Mouse (Mus musculus) neural tube, embryonic 13.5 days (tissue): Measurements from ENCODE around the gene Pkd1l2. TPM values are rescaled to one million over a fixed set of nuclear protein-coding genes. Genes with fewer than 3 reads are reported as not detected.
A peak's percentile ranks its signal among the peaks of the same experiment; 100 is the strongest.

ENCODE experiments used
- ATAC-seq: fragments of 200-750 bp; cut with Nextera tagmentation; 2 replicates; pipeline ENCODE4 v1.8.0; 2017; ENCODE audit warnings: low read depth, mild to moderate bottlenecking, moderate TSS enrichment, moderate library complexity
- H3K27ac ChIP-seq: fragments of 300-500 bp; sonication (generic); replicated peaks from 2 replicates; pipeline ENCODE4 v1.5.1; 2015; ENCODE audit warnings: moderate library complexity, mild to moderate bottlenecking, inconsistent platforms
- H3K27me3 ChIP-seq: fragments of 300-500 bp; sonication (generic); 2 replicates; pipeline ENCODE4 v1.6.1; 2015; ENCODE audit warnings: mild to moderate bottlenecking, inconsistent platforms
- H3K36me3 ChIP-seq: fragments of 300-500 bp; sonication (generic); 2 replicates; pipeline ENCODE4 v1.6.1; 2015; ENCODE audit warnings: mild to moderate bottlenecking, inconsistent platforms
- H3K4me1 ChIP-seq: fragments of 300-500 bp; sonication (generic); replicated peaks from 2 replicates; pipeline ENCODE4 v1.6.1; 2015; ENCODE audit warnings: inconsistent platforms
- H3K4me2 ChIP-seq: fragments of 300-500 bp; sonication (generic); 2 replicates; pipeline ENCODE4 v1.6.1; 2015; ENCODE audit warnings: inconsistent platforms, mild to moderate bottlenecking, moderate library complexity
- H3K4me3 ChIP-seq: fragments of 300-500 bp; sonication (generic); 2 replicates; pipeline ENCODE4 v1.5.1; 2015; ENCODE audit warnings: mild to moderate bottlenecking, inconsistent platforms
- H3K9ac ChIP-seq: fragments of 300-500 bp; sonication (generic); 2 replicates; pipeline ENCODE4 v1.6.1; 2015; ENCODE audit warnings: moderate library complexity, mild to moderate bottlenecking, inconsistent platforms
- H3K9me3 ChIP-seq: fragments of 300-500 bp; sonication (generic); 2 replicates; pipeline ENCODE4 v1.6.1; 2016; ENCODE audit warnings: inconsistent platforms
- WGBS: fragments of 180-500 bp; shearing (Covaris S2); methylation state at CpG from one replicate; pipeline ENCODE4 v1.1.7; 2015; 5-methylcytosine and 5-hydroxymethylcytosine counted together
- polyA plus RNA-seq: library from polyadenylated mRNA; unstranded; fragments of >200 nt; fragmentation: Nextera tagmentation; extraction: Ambion mirVana; gene quantifications from 2 replicates; pipeline ENCODE4 v1.2.1, GENCODE M21; 2015

Pkd1l2 gene
- polyA plus RNA-seq, 1 experiment from 2014 or later, result not detected

DNA sequence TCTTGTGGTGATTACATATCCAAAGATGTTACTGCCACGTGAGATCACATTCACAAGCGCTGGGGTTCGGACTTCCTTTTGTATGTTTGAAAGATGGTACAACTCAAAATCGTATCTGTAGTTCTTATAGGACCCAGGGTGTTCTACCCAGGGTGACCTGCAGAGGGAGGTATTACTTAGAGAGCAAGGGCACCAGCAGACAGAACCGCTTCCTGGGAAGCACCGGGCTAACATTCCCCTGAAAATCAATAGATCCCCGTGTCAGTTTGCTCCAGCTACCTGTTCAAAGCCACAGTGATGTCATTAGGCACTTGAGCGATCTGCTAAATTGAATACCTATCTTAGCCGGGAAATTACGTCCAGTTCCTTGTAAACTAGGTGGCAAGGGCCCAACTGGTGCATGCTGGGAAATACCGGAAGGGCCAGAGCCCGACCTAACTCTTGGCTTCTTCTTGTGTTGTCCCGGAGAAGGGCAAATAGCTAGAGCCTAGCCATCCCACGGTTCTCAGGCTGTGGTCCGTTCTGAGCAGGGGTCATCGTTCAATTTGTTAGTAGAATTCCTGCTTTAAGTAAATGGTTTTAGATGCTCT is 27.6 kb upstream of the Pkd1l2 start:
- H3K9me3 ChIP-seq, result no peaks in the 10 kb centered on the region
- H3K9ac ChIP-seq, result no peak overlapping the region
- no peaks in the 10 kb centered on the region for H3K27me3 ChIP-seq
- WGBS, result 53% methylated on average over 16 of the region's 16 CpGs
- H3K4me2 ChIP-seq, result no peak overlapping the region
- no peak overlapping the region for H3K27ac ChIP-seq
- no peaks in the 10 kb centered on the region for H3K4me1 ChIP-seq
- ATAC-seq, result no peak
- no peak overlapping the region for H3K4me3 ChIP-seq
- no peaks in the 10 kb centered on the region for H3K36me3 ChIP-seq

DNA sequence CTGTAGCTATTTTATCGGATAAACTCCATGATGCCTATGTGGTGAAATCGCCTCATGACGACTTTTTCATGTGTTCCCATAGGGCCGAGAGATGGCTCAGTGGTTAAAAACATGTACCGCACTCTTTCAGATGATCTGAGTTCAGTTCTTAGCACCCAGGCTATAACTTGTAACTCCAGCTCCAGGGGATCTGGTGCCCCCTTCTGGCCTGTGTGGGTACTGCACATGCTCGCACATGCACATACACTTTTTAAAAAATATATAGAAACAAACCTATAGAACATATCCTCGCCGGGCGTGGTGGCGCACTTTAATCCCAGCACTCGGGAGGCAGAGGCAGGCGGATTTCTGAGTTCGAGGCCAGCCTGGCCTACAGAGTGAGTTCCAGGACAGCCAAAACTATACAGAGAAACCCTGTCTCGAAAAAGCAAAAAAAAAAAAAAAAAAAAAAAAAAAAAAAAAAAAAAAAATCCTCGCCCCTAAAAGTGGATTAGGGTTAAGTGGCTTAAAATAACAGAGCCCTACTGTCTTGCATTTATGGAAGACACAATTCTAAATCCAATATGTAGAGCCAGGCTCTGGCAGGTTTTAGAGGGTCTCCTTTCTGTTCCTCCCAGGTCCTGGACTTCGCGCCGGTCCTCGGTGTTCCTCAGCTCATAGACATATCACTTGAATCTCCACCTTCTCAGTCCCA is 26.9 kb upstream of the Pkd1l2 start:
- no peak for ATAC-seq
- Histone ChIP-seq H3K9me3 (no peaks in the 10 kb centered on the region), H3K4me1 (no peaks in the 10 kb centered on the region), H3K4me2 (no peak overlapping the region), H3K36me3 (no peaks in the 10 kb centered on the region), H3K9ac (no peak overlapping the region), H3K4me3 (no peak overlapping the region), H3K27me3 (no peaks in the 10 kb centered on the region), H3K27ac (no peak overlapping the region)
- 93% methylated on average over 19 of the region's 19 CpGs for WGBS

DNA sequence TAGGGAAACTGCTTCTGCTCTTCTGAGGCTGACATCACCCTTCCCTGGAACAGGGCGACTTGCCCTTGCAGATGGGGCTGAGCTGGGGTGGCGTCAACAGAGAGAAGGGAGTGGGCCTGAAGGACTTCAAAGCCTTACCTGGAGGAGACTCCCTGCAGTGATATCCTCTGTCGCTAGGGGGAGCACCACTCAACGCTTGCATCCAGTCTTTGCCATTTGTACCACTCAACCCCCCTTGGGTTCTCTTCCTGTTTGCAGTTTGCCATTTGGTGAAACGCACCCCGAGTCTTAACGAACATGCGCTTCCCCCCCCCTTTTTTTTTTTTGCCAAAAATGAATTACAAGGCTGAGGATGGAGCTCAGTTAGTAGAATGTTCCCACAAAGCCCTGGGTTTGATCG is 25.3 kb upstream of the Pkd1l2 start:
- 18% methylated on average over 9 of the region's 9 CpGs for WGBS
- ATAC-seq, result no peak
- no peak overlapping the region for H3K4me3 ChIP-seq

DNA sequence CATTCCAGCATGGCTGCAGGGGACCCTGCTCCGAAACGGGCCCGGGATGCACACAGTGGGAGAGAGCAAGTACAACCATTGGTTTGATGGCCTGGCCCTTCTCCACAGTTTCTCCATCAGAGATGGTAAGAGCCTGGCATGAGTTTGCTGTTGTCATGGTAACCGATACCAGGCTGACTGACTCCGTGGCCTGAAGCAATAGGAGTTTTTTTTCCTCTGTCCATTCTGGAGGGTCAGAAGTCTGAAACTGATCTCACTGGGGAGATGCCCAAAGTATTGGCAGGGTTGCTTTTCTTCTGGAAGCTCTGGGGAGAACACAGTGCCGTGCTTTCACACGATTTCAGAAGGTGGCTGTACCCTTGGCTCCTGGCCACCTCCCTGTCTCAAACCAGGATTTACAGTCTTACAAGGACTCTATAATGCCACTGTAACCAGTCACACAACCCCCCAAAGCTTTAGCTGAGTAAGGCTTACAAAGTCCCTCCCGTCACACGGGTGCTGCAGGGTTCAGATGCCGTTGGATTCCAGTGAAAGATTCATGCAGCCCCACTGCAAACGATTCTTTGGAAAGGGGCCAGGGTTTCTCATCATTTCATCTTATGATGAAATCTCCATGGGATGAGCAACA is 15.4 kb upstream of the Pkd1l2 start:
- WGBS, result 27% methylated on average over 11 of the region's 11 CpGs
- no peak overlapping the region for H3K4me3 ChIP-seq
- peaks cover 6% of the 10 kb centered on the region; the same call in 1 of the 2 replicates for H3K9me3 ChIP-seq
- H3K4me2 ChIP-seq, result peak overlapping the region; percentile 21
- peak; percentile 93 for ATAC-seq
- no peaks in the 10 kb centered on the region for H3K36me3 ChIP-seq
- H3K27me3 ChIP-seq, result no peaks in the 10 kb centered on the region
- H3K4me1 ChIP-seq, result peaks cover 16% of the 10 kb centered on the region
- H3K9ac ChIP-seq, result no peak overlapping the region
- H3K27ac ChIP-seq, result peak overlapping the region; percentile 77

More for the DNA sequence above, 25.3 kb upstream of the Pkd1l2 start:
- Histone ChIP-seq H3K36me3 (no peaks in the 10 kb centered on the region), H3K27ac (no peak overlapping the region), H3K4me1 (no peaks in the 10 kb centered on the region), H3K9me3 (no peaks in the 10 kb centered on the region), H3K27me3 (no peaks in the 10 kb centered on the region), H3K9ac (no peak overlapping the region), H3K4me2 (no peak overlapping the region)

DNA sequence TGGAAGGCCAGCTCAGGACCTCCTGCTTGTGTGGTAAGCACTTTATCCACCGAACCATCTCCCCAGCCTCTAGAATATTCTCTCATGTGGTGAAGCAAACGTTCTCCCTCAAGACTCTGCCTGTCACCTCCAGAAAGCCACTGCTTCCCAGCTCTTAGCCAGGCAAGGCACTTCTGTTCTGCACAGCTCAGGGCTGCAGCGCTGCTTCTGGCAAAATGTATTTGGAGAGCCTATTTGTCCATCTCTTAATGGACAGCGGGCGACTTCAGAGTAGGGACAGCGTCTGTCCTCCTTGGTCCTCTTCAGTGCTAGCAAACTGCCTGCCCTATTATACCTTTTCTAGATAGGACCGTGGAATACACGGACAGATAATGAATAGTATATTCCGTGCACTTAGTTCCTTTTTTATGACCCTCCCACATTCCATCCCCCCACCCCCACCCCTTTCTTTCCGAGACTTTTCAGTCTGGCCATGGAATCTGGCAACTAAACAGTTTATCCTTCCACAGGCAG is 14.9 kb upstream of the Pkd1l2 start:
- Histone ChIP-seq H3K9ac (no peak overlapping the region), H3K9me3 (peaks cover 6% of the 10 kb centered on the region; the same call in 1 of the 2 replicates), H3K4me3 (no peak overlapping the region), H3K36me3 (no peaks in the 10 kb centered on the region), H3K27me3 (no peaks in the 10 kb centered on the region), H3K27ac (peak overlapping the region; percentile 77), H3K4me1 (peaks cover 16% of the 10 kb centered on the region), H3K4me2 (peak overlapping the region; percentile 21)
- WGBS, result 56% methylated on average over 10 of the region's 10 CpGs
- peak; percentile 45 for ATAC-seq

DNA sequence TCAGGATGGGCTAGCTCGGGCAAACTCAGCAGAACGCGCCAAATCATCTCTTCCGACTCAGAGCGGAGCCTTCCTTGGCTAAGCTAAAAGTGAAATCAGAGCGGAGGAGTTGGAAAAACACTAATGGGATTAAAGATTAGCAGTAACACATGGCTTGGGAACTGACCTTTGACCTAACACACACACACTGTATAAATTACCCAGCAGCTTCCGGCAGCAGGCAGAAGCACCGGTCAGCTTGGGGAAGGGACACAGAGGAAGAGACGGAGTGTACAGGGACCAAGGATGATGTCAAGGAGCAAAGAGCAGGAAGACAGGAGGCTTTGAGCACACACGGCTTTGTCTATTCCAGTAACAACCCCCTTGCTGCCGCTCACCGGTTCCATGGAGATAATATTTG is 13.4 kb upstream of the Pkd1l2 start, which contains the start of gene Bco1:
Gene Bco1 (plus strand): TSS at position 208 of the 400 bp plus-strand sequence.
- WGBS, result 76% methylated on average over 12 of the region's 12 CpGs

DNA sequence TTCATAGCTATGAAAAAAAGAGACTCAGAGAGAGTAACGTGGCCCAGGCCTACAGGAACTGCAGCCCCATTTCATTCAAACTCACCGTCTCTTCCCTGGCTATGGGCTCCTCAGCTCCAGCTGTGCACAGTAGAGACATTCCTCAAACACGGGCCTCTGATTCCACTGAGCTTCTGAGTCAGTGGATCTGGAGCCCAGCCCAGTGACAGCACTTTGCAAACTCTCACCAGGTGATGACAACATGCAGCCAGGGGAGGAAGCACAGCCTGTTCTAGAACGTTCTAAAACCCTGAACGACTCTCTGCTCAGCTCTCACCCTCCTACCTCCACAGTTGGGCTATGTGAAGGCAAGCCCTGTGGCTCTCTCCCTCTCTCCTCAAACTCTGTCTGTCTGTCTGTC is 11.8 kb upstream of the Pkd1l2 start:
- WGBS, result 69% methylated on average over 5 of the region's 5 CpGs
- Histone ChIP-seq H3K9ac (no peak overlapping the region), H3K36me3 (no peaks in the 10 kb centered on the region), H3K27me3 (no peaks in the 10 kb centered on the region), H3K4me2 (no peak overlapping the region), H3K9me3 (no peaks in the 10 kb centered on the region), H3K4me3 (no peak overlapping the region), H3K4me1 (peaks cover 16% of the 10 kb centered on the region), H3K27ac (no peak overlapping the region)
- no peak for ATAC-seq

More for the DNA sequence above, 13.4 kb upstream of the Pkd1l2 start, which contains the start of gene Bco1:
- Histone ChIP-seq H3K36me3 (no peaks in the 10 kb centered on the region), H3K4me1 (peaks cover 16% of the 10 kb centered on the region), H3K9ac (no peak within 1 kb of the TSS), H3K9me3 (peaks cover 6% of the 10 kb centered on the region; the same call in 1 of the 2 replicates), H3K27me3 (no peaks in the 10 kb centered on the region), H3K4me2 (no peak within 1 kb of the TSS), H3K4me3 (no peak within 1 kb of the TSS), H3K27ac (peak within 1 kb of the TSS; percentile 77; the same call in 1 of the 2 replicates)
- no peak for ATAC-seq

DNA sequence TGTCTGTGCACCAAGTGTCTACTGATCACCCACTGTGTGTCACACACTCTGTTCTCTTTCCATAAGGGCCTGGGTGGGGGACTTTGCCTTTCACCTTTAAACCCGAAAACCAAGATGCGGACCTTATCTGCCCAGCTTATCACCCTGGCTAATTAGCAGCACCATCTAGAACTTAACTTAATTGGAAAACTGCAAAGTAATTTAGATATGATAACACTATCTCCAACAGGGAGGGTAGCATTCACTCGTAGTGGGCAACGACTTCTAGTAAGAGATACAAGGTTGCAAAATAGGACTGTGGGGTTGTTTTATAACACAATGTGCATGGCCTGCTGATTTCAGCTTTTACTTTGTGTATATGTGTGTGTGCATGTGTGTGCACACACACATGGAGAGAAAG is 7.6 kb upstream of the Pkd1l2 start:
- no peak for ATAC-seq
- WGBS, result 94% methylated on average over 4 of the region's 4 CpGs

DNA sequence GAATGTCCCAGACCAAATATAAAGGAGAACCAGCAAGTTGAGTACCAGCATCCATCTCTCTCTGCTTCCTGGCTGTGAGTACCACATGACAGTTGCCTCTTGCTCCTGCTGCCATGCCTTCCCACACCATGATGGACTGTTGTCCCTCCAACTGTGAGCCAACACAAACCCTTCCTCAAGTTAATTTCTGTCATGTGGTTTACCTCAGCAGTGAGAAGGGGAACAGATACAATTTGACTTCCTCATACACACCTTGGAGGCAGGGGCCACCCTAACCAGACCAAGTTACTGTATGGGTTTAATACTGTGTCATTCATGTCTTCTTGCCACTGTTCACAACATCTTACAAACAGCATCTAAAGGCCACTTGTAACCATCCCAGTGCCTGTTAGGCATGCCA is 4.8 kb upstream of the Pkd1l2 start:
- no peaks in the 10 kb centered on the region for H3K27me3 ChIP-seq
- H3K4me3 ChIP-seq, result no peak overlapping the region
- ATAC-seq, result no peak
- H3K36me3 ChIP-seq, result no peaks in the 10 kb centered on the region
- H3K9ac ChIP-seq, result no peak overlapping the region
- no peak overlapping the region for H3K4me2 ChIP-seq
- no peaks in the 10 kb centered on the region for H3K9me3 ChIP-seq
- no peak overlapping the region for H3K27ac ChIP-seq
- H3K4me1 ChIP-seq, result no peaks in the 10 kb centered on the region

More for the DNA sequence above, 7.6 kb upstream of the Pkd1l2 start:
- Histone ChIP-seq H3K9me3 (no peaks in the 10 kb centered on the region), H3K4me2 (no peak overlapping the region), H3K27ac (no peak overlapping the region), H3K27me3 (no peaks in the 10 kb centered on the region), H3K4me1 (no peaks in the 10 kb centered on the region), H3K9ac (no peak overlapping the region), H3K4me3 (no peak overlapping the region), H3K36me3 (no peaks in the 10 kb centered on the region)

DNA sequence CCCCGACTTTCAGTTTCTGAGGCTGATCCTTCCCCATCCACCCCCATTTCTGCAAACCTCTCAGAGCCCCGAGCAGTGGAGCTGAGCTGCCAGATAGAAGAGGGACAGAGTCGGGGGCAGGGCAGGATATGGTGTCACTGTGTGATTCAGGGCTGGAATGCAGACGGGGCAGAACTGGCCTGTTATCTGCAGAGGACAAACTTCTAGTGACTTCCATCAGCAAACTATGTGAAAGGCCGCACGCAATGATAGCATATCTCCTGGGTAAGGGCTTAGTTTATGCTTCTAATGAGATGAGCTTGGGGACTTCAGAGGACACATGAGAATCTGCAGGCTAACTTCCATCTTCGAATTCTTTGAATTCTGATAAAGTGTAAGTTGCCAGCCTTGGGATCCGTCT is 3.3 kb upstream of the Pkd1l2 start:
- Histone ChIP-seq H3K27me3 (no peaks in the 10 kb centered on the region), H3K9me3 (no peaks in the 10 kb centered on the region), H3K27ac (no peak overlapping the region), H3K9ac (no peak overlapping the region), H3K36me3 (no peaks in the 10 kb centered on the region), H3K4me3 (no peak overlapping the region), H3K4me1 (no peaks in the 10 kb centered on the region), H3K4me2 (no peak overlapping the region)
- WGBS, result 73% methylated on average over 8 of the region's 8 CpGs
- ATAC-seq, result no peak

DNA sequence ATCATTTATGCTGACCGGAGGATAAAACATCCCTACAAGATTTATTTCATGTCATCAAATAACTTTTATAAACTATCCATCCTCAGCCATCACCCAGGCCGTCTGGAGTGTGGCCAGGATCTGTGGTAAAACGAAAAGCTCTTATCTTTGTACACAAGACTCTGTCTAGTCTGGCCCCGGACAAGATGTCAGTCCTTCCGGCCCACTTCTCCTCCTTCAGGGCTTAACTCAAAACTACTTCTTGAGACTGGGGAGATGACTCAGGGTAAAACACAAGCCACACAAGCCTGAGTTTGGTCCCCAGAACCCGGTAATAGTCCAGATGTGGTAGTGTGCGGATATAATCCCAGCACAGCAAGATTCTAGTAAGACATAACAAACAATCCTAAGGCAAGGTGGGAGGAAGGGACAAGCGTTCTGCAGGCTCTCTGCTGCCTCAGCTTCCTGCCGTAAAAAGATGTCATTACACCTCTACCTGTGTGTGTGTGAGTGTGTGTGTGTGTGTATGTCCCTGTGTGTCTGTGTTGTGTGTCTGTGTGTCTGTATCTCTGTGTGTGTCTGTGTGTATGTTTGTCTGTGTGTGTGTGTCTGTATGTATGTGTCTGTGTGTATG is 804 bp upstream of the Pkd1l2 start:
- H3K4me1 ChIP-seq, result no peaks in the 10 kb centered on the region
- H3K27me3 ChIP-seq, result no peaks in the 10 kb centered on the region
- 79% methylated on average over 9 of the region's 9 CpGs for WGBS
- H3K9me3 ChIP-seq, result no peaks in the 10 kb centered on the region
- ATAC-seq, result no peak
- no peak overlapping the region for H3K9ac ChIP-seq
- H3K36me3 ChIP-seq, result no peaks in the 10 kb centered on the region
- H3K4me2 ChIP-seq, result no peak overlapping the region
- H3K27ac ChIP-seq, result no peak overlapping the region
- no peak overlapping the region for H3K4me3 ChIP-seq

DNA sequence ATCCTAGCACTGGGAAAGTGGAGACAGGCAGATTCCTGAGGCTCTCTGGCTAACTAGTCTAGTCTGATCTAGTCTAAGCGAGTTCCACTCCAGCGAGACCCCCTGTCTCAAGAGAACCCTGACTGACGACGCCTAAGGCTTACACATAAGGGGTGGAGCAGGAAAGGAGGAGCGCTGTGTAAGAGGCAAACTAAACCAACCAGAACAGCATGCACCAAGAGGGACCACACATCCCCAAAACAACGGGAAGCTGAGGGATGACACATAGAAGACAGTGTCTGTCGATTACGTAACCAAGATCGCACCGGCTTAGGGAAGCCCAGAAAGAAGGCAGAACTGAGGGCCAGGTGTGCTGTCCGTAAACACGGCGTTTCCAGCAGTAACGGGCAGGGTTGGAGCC is 2.6 kb downstream of the Pkd1l2 start:
- no peak for ATAC-seq
- Histone ChIP-seq H3K36me3 (no peaks in the 10 kb centered on the region), H3K9ac (no peak overlapping the region), H3K4me3 (no peak overlapping the region), H3K4me1 (no peaks in the 10 kb centered on the region), H3K27me3 (no peaks in the 10 kb centered on the region), H3K27ac (no peak overlapping the region), H3K9me3 (no peaks in the 10 kb centered on the region), H3K4me2 (no peak overlapping the region)
- 91% methylated on average over 14 of the region's 14 CpGs for WGBS
